Mouse (Mus musculus) spleen, adult 2 months (tissue): Measurements from ENCODE around the gene Parp3. TPM values are rescaled to one million over a fixed set of nuclear protein-coding genes. Genes with fewer than 3 reads are reported as not detected.
A peak's percentile ranks its signal among the peaks of the same experiment; 100 is the strongest.

ENCODE experiments used
- DNase-seq, 2 experiments: peaks; one replicate each; pipeline versions ENCODE4 v3.0.0 to v3.0.0-alpha.2; 2012 to 2021; ENCODE audit warnings: low spot score in 2 of 2, low read depth in 1 of 2
- H3K27ac ChIP-seq: fragments of 200-500 bp; 2 replicates; pipeline ENCODE4 v1.5.1; 2012; ENCODE audit warnings: low read length, inconsistent platforms; ENCODE audit not compliant: insufficient read depth
- H3K27me3 ChIP-seq: fragments of 200-500 bp; 2 replicates; pipeline ENCODE4 v1.6.1; 2012; ENCODE audit warnings: mild to moderate bottlenecking, moderate library complexity, low read length, inconsistent platforms; ENCODE audit not compliant: control insufficient read depth, insufficient read depth
- H3K36me3 ChIP-seq: fragments of 200-500 bp; 2 replicates; pipeline ENCODE4 v1.6.1; 2012; ENCODE audit warnings: mild to moderate bottlenecking, low read length, inconsistent platforms; ENCODE audit not compliant: control insufficient read depth, insufficient read depth
- H3K4me1 ChIP-seq: fragments of 200-500 bp; 2 replicates; pipeline ENCODE4 v1.6.1; 2011; ENCODE audit warnings: inconsistent platforms; ENCODE audit not compliant: control insufficient read depth, insufficient read depth, insufficient read length
- H3K4me3 ChIP-seq: fragments of 200-500 bp; 2 replicates; pipeline ENCODE4 v1.5.1; 2011; ENCODE audit warnings: mild to moderate bottlenecking, inconsistent platforms; ENCODE audit not compliant: insufficient read depth, insufficient read length; ENCODE audit errors: extremely low read depth
- CTCF ChIP-seq: fragments of 200-500 bp; IDR thresholded peaks from 2 replicates; pipeline ENCODE4 v1.5.1; 2011; ENCODE audit warnings: mild to moderate bottlenecking, inconsistent platforms; ENCODE audit not compliant: insufficient read depth, insufficient read length, insufficient replicate concordance; ENCODE audit errors: extremely low read depth
- POLR2A ChIP-seq: fragments of 200-500 bp; IDR thresholded peaks from 2 replicates; pipeline ENCODE4 v1.6.1; 2011; ENCODE audit warnings: low read depth, low read length, inconsistent platforms
- whole genome bisulfite sequencing: fragments of 180-500 bp; shearing (Covaris S2); methylation state at CpG from one replicate; pipeline ENCODE4 v1.1.7; 2018; 5-methylcytosine and 5-hydroxymethylcytosine counted together
- polyA plus RNA-seq: library from polyadenylated mRNA; depleted of rRNA; stranded (reverse); fragments of >200 nt; gene quantifications from 2 replicates; pipeline ENCODE4 v1.2.3, GENCODE M21; 2012

The Parp3 gene
- polyA plus RNA-seq, 1 experiment, result 43.3 TPM

- peaks cover 35% of the 10 kb centered on the region for H3K36me3 ChIP-seq
- no peak overlapping the region for H3K4me3 ChIP-seq
- peak in 1 of 2 experiments; percentile 2 for DNase-seq
- TF ChIP-seq POLR2A (no peak), CTCF (no peak)
- no peaks in the 10 kb centered on the region for H3K27me3 ChIP-seq
- 89% methylated on average over 17 of the region's 17 CpGs for WGBS
- peaks cover 5% of the 10 kb centered on the region; the same call in 1 of the 2 replicates for H3K4me1 ChIP-seq
- H3K27ac ChIP-seq, result no peak overlapping the region
Observed at GRCm38 (mm10) chr9:106482578-106483115, 5.9 kb upstream of the Parp3 start.

- peaks cover 6% of the 10 kb centered on the region; the same call in 1 of the 2 replicates for H3K4me1 ChIP-seq
- peaks cover 35% of the 10 kb centered on the region for H3K36me3 ChIP-seq
- no peaks in the 10 kb centered on the region for H3K27me3 ChIP-seq
- no peak overlapping the region for H3K27ac ChIP-seq
- no peak for TF ChIP-seq CTCF
- TF ChIP-seq POLR2A, result no peak
- H3K4me3 ChIP-seq, result no peak overlapping the region
- WGBS, result 94% methylated on average over 13 of the region's 13 CpGs
- peak in 1 of 2 experiments; percentile 2 for DNase-seq
Observed at GRCm38 (mm10) chr9:106481676-106482075, 4.9 kb upstream of the Parp3 start.

- Histone ChIP-seq H3K4me1 (peaks cover 11% of the 10 kb centered on the region; the same call in 1 of the 2 replicates), H3K36me3 (peaks cover 33% of the 10 kb centered on the region), H3K27me3 (no peaks in the 10 kb centered on the region), H3K27ac (no peak overlapping the region), H3K4me3 (no peak overlapping the region)
- peak in 1 of 2 experiments; percentile 3 for DNase-seq
- TF ChIP-seq CTCF (no peak), POLR2A (no peak)
- 43% methylated on average over 15 of the region's 15 CpGs for WGBS
Observed at GRCm38 (mm10) chr9:106481075-106481474, 4.3 kb upstream of the Parp3 start.

- H3K4me3 ChIP-seq, result no peak overlapping the region
- peaks cover 30% of the 10 kb centered on the region for H3K36me3 ChIP-seq
- 91% methylated on average over 7 of the region's 7 CpGs for WGBS
- no peak for TF ChIP-seq CTCF
- TF ChIP-seq POLR2A, result no peak
- DNase-seq, result peak in 1 of 2 experiments; percentile 2
- H3K4me1 ChIP-seq, result peaks cover 11% of the 10 kb centered on the region; the same call in 1 of the 2 replicates
- no peak overlapping the region for H3K27ac ChIP-seq
- H3K27me3 ChIP-seq, result no peaks in the 10 kb centered on the region
Observed at GRCm38 (mm10) chr9:106480541-106480940, 3.8 kb upstream of the Parp3 start.

GRCm38 (mm10) chr9:106478101-106478500 is 1.4 kb upstream of the Parp3 start:
- peaks cover 15% of the 10 kb centered on the region; the same call in 1 of the 2 replicates for H3K4me1 ChIP-seq
- no peak overlapping the region for H3K27ac ChIP-seq
- peaks cover 12% of the 10 kb centered on the region for H3K36me3 ChIP-seq
- no peaks in the 10 kb centered on the region for H3K27me3 ChIP-seq
- DNase-seq, result no peak
- H3K4me3 ChIP-seq, result peak overlapping the region; percentile 65; the same call in 1 of the 2 replicates
- 74% methylated on average over 9 of the region's 9 CpGs for WGBS
- TF ChIP-seq CTCF, result no peak
- TF ChIP-seq POLR2A, result no peak

- peak in 1 of 2 experiments; percentile 1 for DNase-seq
- Histone ChIP-seq H3K27ac (no peak overlapping the region), H3K4me3 (peak overlapping the region; percentile 65), H3K36me3 (peaks cover 8% of the 10 kb centered on the region), H3K27me3 (no peaks in the 10 kb centered on the region), H3K4me1 (peaks cover 15% of the 10 kb centered on the region; the same call in 1 of the 2 replicates)
- TF ChIP-seq POLR2A, result no peak
- no peak for TF ChIP-seq CTCF
- 2% methylated on average over 16 of the region's 16 CpGs for WGBS
Observed at GRCm38 (mm10) chr9:106477649-106478048, 900 bp upstream of the Parp3 start.
